ENCODE assay signal across 8 mouse cellular contexts in genomic region chr2:180709923-180710272, GRCm38 (mm10). TPM values are rescaled to one million over a fixed set of nuclear protein-coding genes. Genes with fewer than 3 reads are reported as not detected.
DNase-seq lines count a peak whose midpoint lies in the region; ATAC-seq lines count a peak whose summit lies in the region.

Gene Dido1, minus strand, starts transcription at chr2:180709999.
Gene Gid8, plus strand, starts transcription at chr2:180710117.

- ATAC-seq in CD4-positive, CD25-positive, alpha-beta regulatory T cell, adult 4 months = peak; percentile 97
- peak; percentile 92 for ATAC-seq in heart, embryonic 14.5 days (ENCODE audit: insufficient number of reproducible peaks, insufficient read depth, low FRiP score, low read depth)
- peak; percentile 79 for ATAC-seq in liver, embryonic 13.5 days (ENCODE audit: low read depth)
- ATAC-seq in stomach, embryonic 16.5 days (ENCODE audit: insufficient read depth, low FRiP score) = peak; percentile 93

- under 1% methylated on average over 34 of the region's 43 CpGs for WGBS in heart, embryonic 14.5 days
- WGBS in liver, embryonic 13.5 days (ENCODE audit: insufficient replicate concordance) = under 1% methylated on average over 41 of the region's 43 CpGs
- under 1% methylated on average over 39 of the region's 43 CpGs for WGBS in stomach, embryonic 16.5 days

- H3K9me3 ChIP-seq in heart, embryonic 14.5 days (ENCODE audit: control insufficient read depth, low read length) = no peaks in the 10 kb centered on the region
- H3K9me3 ChIP-seq in liver, embryonic 13.5 days (replicated peaks) = no peaks in the 10 kb centered on the region
- no peaks in the 10 kb centered on the region for H3K9me3 ChIP-seq in stomach, embryonic 16.5 days (replicated peaks; ENCODE audit: control insufficient read depth, low read length)

- peaks cover 5 to 24% of the 10 kb centered on the region in 2 experiments for H3K4me1 ChIP-seq in heart, embryonic 14.5 days (ENCODE audit: control insufficient read depth in 2 of 2, insufficient read depth in 2 of 2, low read length in 2 of 2)
- H3K4me1 ChIP-seq in liver, embryonic 13.5 days (replicated peaks) = peaks cover 69% of the 10 kb centered on the region
- H3K4me1 ChIP-seq in stomach, embryonic 16.5 days (ENCODE audit: control insufficient read depth, insufficient read depth, low read length) = peaks cover 16% of the 10 kb centered on the region

- peak within 1 kb of the TSS; percentile 89 for H3K4me2 ChIP-seq in heart, embryonic 14.5 days (ENCODE audit: low read length)
- peak within 1 kb of the TSS; percentile 86 for H3K4me2 ChIP-seq in liver, embryonic 13.5 days
- peak within 1 kb of the TSS; percentile 85 for H3K4me2 ChIP-seq in stomach, embryonic 16.5 days (ENCODE audit: low read depth, low read length)

- peak within 1 kb of the TSS; percentile 99 for H3K9ac ChIP-seq in heart, embryonic 14.5 days (ENCODE audit: low read length)
- H3K9ac ChIP-seq in liver, embryonic 13.5 days = peak within 1 kb of the TSS; percentile 100
- peak within 1 kb of the TSS; percentile 100 for H3K9ac ChIP-seq in stomach, embryonic 16.5 days (ENCODE audit: low read length)

- peak; percentile 95 for DNase-seq in c-Kit-negative CD71-positive TER-119-positive erythroid progenitor cells, embryonic 14.5 days (ENCODE audit: low read depth, low spot score)
- peak; percentile 93 for DNase-seq in fibroblast of lung, adult 2 months (ENCODE audit: low read depth)
- peak; percentile 98 for DNase-seq in kidney, postnatal 14 days
- peak; percentile 89 for DNase-seq in liver, embryonic 13.5 days
- DNase-seq in neural tube, embryonic 10.5 days (ENCODE audit: extremely low spot score, low spot score) = peak; percentile 97

- H3K27me3 ChIP-seq in heart, embryonic 14.5 days (ENCODE audit: control insufficient read depth, insufficient read depth, low read length) = no peaks in the 10 kb centered on the region
- H3K27me3 ChIP-seq in liver, embryonic 13.5 days = no peaks in the 10 kb centered on the region
- no peaks in the 10 kb centered on the region for H3K27me3 ChIP-seq in stomach, embryonic 16.5 days (ENCODE audit: control insufficient read depth, insufficient read depth, low read length)

- peak within 1 kb of the TSS; percentile 76 to 100 for H3K4me3 ChIP-seq in heart, embryonic 14.5 days (ENCODE audit: control insufficient read depth in 1 of 2, insufficient read depth in 1 of 2, low read depth in 1 of 2, low read length in 2 of 2)
- peak within 1 kb of the TSS; percentile 99 for H3K4me3 ChIP-seq in liver, embryonic 13.5 days (replicated peaks)
- peak within 1 kb of the TSS; percentile 98 for H3K4me3 ChIP-seq in stomach, embryonic 16.5 days (replicated peaks; ENCODE audit: low read length)

- H3K27ac ChIP-seq in heart, embryonic 14.5 days (replicated peaks in 1 of 2; ENCODE audit: control insufficient read depth in 1 of 2, insufficient read depth in 1 of 2, low read depth in 2 of 2, low read length in 2 of 2) = peak within 1 kb of the TSS; percentile 82 to 88
- peak within 1 kb of the TSS; percentile 99 for H3K27ac ChIP-seq in liver, embryonic 13.5 days
- peak within 1 kb of the TSS; percentile 94 for H3K27ac ChIP-seq in stomach, embryonic 16.5 days (ENCODE audit: low read length)

- peaks cover 27% of the 10 kb centered on the region for H3K36me3 ChIP-seq in heart, embryonic 14.5 days (ENCODE audit: control insufficient read depth, insufficient read depth, low read length)
- peaks cover 47% of the 10 kb centered on the region for H3K36me3 ChIP-seq in liver, embryonic 13.5 days
- H3K36me3 ChIP-seq in stomach, embryonic 16.5 days (ENCODE audit: control insufficient read depth, insufficient read depth, low read length) = peaks cover 8% of the 10 kb centered on the region; the same call in 1 of the 2 replicates

RNA-seq across cellular contexts. Expression of gene Dido1, which starts in this region (rescaled TPM):
- 10 to 100 TPM; 49.7 to 73.1 TPM for polyA plus RNA-seq in CD4-positive, CD25-positive, alpha-beta regulatory T cell, adult 4 months (2017; shearing (Covaris generic))
- polyA plus RNA-seq in heart, embryonic 14.5 days (2014; fragmentation: Nextera tagmentation; extraction: Ambion mirVana) = 16.4 and 18.9 TPM in 2 replicates
- polyA plus RNA-seq in liver, embryonic 13.5 days (2015; fragmentation: Nextera tagmentation; extraction: Ambion mirVana) = 10.1 and 12.7 TPM in 2 replicates
- 23.9 and 26.7 TPM in 2 replicates for polyA plus RNA-seq in stomach, embryonic 16.5 days (2015; fragmentation: Nextera tagmentation; extraction: Ambion mirVana)

RNA-seq across cellular contexts. Expression of gene Gid8, which starts in this region (rescaled TPM):
- polyA plus RNA-seq in CD4-positive, CD25-positive, alpha-beta regulatory T cell, adult 4 months (2017; shearing (Covaris generic)) = 10 to 100 TPM; 11.4 to 22.0 TPM
- polyA plus RNA-seq in heart, embryonic 14.5 days (2014; fragmentation: Nextera tagmentation; extraction: Ambion mirVana) = 49.0 and 50.5 TPM in 2 replicates
- 116 and 126 TPM in 2 replicates for polyA plus RNA-seq in liver, embryonic 13.5 days (2015; fragmentation: Nextera tagmentation; extraction: Ambion mirVana)
- 60.7 and 65.8 TPM in 2 replicates for polyA plus RNA-seq in stomach, embryonic 16.5 days (2015; fragmentation: Nextera tagmentation; extraction: Ambion mirVana)

Comparison
In these comparisons a context has a peak if more than half of its experiments do, and no peak if none do; other contexts are left out.
1. Peak in every context shown above with its lines: DNase-seq, ATAC-seq, H3K4me3 ChIP-seq and H3K27ac ChIP-seq.